Mouse (Mus musculus): ENCODE results near the gene Shq1. TPM values are rescaled to one million over a fixed set of nuclear protein-coding genes. Genes with fewer than 3 reads are reported as not detected.

Shq1 gene
- polyA plus RNA-seq, 1 experiment from 2014 or later, result 16.6 TPM

DNA sequence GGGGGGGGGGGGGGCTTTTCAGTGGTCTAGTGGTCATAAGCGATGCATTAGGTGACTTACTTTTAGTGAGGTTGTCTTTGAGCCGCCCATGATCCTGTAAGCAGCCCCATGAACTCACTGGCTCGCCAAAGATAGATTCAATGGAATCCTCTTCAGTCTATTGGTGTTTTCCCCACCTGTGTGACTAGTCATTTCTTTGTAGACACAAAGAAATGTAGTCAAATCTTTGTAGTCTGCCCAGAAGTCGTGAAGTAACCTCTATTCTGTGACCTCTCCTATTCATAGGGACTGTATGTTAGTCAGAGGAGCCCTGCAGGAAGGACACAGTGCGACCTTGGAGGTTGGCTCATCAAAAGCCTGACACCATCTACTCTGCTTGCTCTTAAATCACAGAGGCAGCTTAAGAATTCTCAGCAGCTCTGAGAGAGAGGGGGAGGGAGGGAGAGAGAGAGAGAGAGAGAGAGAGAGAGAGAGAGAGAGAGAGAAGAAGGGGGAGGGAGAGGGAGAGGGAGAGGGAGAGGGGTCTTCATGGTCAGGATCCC lies 150.3 kb downstream of the Shq1 start:
- H3K27ac ChIP-seq (ENCODE audit: low read depth), result no peak overlapping the region
- DNase-seq (ENCODE audit: low spot score) (no peak), ATAC-seq (replicated peaks; ENCODE audit: low FRiP score, low TSS enrichment, low read depth) (no peak)
- H3K9ac ChIP-seq (ENCODE audit: low read length), result no peak overlapping the region
- H3K4me3 ChIP-seq (ENCODE audit: low read depth, low read length), result no peak overlapping the region
- no peak overlapping the region for H3K4me2 ChIP-seq (ENCODE audit: low read length)
- no peaks in the 10 kb centered on the region for H3K27me3 ChIP-seq (replicated peaks; ENCODE audit: control insufficient read depth, insufficient read depth, low read length)
- no peaks in the 10 kb centered on the region for H3K36me3 ChIP-seq (ENCODE audit: control insufficient read depth, insufficient read depth, low read length)
- H3K4me1 ChIP-seq (replicated peaks; ENCODE audit: control insufficient read depth, insufficient read depth, low read length), result peaks cover 11% of the 10 kb centered on the region; the same call in 1 of the 2 replicates
- H3K9me3 ChIP-seq (ENCODE audit: control insufficient read depth, low read length), result no peaks in the 10 kb centered on the region
- WGBS, result 79% methylated on average over 5 of the region's 5 CpGs

GRCm38 (mm10) chr6:100519837-100520236 lies 151.1 kb downstream of the Shq1 start:
- Histone ChIP-seq H3K36me3 (ENCODE audit: control insufficient read depth, insufficient read depth, low read length) (no peaks in the 10 kb centered on the region), H3K9ac (ENCODE audit: low read length) (no peak overlapping the region), H3K4me3 (ENCODE audit: low read depth, low read length) (no peak overlapping the region), H3K27me3 (replicated peaks; ENCODE audit: control insufficient read depth, insufficient read depth, low read length) (no peaks in the 10 kb centered on the region), H3K27ac (ENCODE audit: low read depth) (no peak overlapping the region), H3K4me2 (ENCODE audit: low read length) (no peak overlapping the region), H3K4me1 (replicated peaks; ENCODE audit: control insufficient read depth, insufficient read depth, low read length) (peaks cover 11% of the 10 kb centered on the region; the same call in 1 of the 2 replicates), H3K9me3 (ENCODE audit: control insufficient read depth, low read length) (no peaks in the 10 kb centered on the region)
- ATAC-seq (replicated peaks; ENCODE audit: low FRiP score, low TSS enrichment, low read depth) (no peak), DNase-seq (ENCODE audit: low spot score) (no peak)
- WGBS, result 49% methylated on average over 12 of the region's 12 CpGs

Other genes starting within 250 kb of the Shq1 start
- 1.2 and 1.4 TPM in 2 replicates for gene Gxylt2, start 33.6 kb upstream of the Shq1 start, polyA plus RNA-seq (2014; fragmentation: Nextera tagmentation; extraction: Ambion mirVana)
- 27.7 and 29.5 TPM in 2 replicates for gene Ppp4r2, start 162.5 kb upstream of the Shq1 start, polyA plus RNA-seq (2014; fragmentation: Nextera tagmentation; extraction: Ambion mirVana)